Mouse (Mus musculus): Measurements from ENCODE around the gene Yeats4.

Gene Yeats4

GRCm38 (mm10) chr10:117224102-117224990 lies at the start of gene Yeats4:
Yeats4 (minus strand) TSS chr10:117224507.
- in situ Hi-C loops (cut with MboI) = loop anchor here (25.0 kb wide), 1 partner anchor 287 kb away; no protein-coding TSS in a partner anchor

GRCm38 (mm10) chr10:117272023-117272422 lies 47.7 kb upstream of the Yeats4 start:
- in situ Hi-C loops (cut with MboI) = loop anchor here (10.0 kb wide), 1 partner anchor 63 kb away; no protein-coding TSS in a partner anchor

- in situ Hi-C loops (cut with MboI) = loop anchor here (10.0 kb wide), 1 partner anchor 175 kb away; no protein-coding TSS in a partner anchor
These were observed 35.6 kb upstream of the Yeats4 start for GRCm38 (mm10) chr10:117259870-117260269.

- in situ Hi-C loops (cut with MboI) = no loop called here
These were observed 14.3 kb upstream of the Yeats4 start, which contains the start of gene 9530003J23Rik for GRCm38 (mm10) chr10:117238603-117239002. 9530003J23Rik (minus strand) TSS chr10:117238703.

- in situ Hi-C loops (cut with MboI) = no loop called here
These were observed 11.6 kb upstream of the Yeats4 start for GRCm38 (mm10) chr10:117235866-117236265.

GRCm38 (mm10) chr10:117234825-117235224 lies 10.5 kb upstream of the Yeats4 start:
- in situ Hi-C loops (cut with MboI) = no loop called here

GRCm38 (mm10) chr10:117229826-117230225 lies 5.5 kb upstream of the Yeats4 start:
- in situ Hi-C loops (cut with MboI) = no loop called here

GRCm38 (mm10) chr10:117226002-117226401 lies 1.7 kb upstream of the Yeats4 start:
- in situ Hi-C loops (cut with MboI) = no loop called here

- in situ Hi-C loops (cut with MboI) = no loop called here
These were observed 787 bp upstream of the Yeats4 start for GRCm38 (mm10) chr10:117225094-117225493.

GRCm38 (mm10) chr10:117223758-117224101 lies 577 bp downstream of the Yeats4 start:
- in situ Hi-C loops (cut with MboI) = loop anchor here (25.0 kb wide), 1 partner anchor 286 kb away; no protein-coding TSS in a partner anchor

- in situ Hi-C loops (cut with MboI) = loop anchor here (25.0 kb wide), 1 partner anchor 286 kb away; no protein-coding TSS in a partner anchor
These were observed 1.5 kb downstream of the Yeats4 start for GRCm38 (mm10) chr10:117222821-117223220.

- in situ Hi-C loops (cut with MboI) = loop anchor here (10.0 to 25.0 kb wide), 2 partner anchors 154 to 281 kb away; partner anchors contain the start of gene Cct2
These were observed 6.0 kb downstream of the Yeats4 start for GRCm38 (mm10) chr10:117218351-117218750.

- in situ Hi-C loops (cut with MboI) = loop anchor here (10.0 to 25.0 kb wide), 2 partner anchors 153 to 280 kb away; partner anchors contain the start of gene Cct2
These were observed 7.0 kb downstream of the Yeats4 start for GRCm38 (mm10) chr10:117217246-117217840.

GRCm38 (mm10) chr10:117216793-117217192 lies 7.5 kb downstream of the Yeats4 start:
- in situ Hi-C loops (cut with MboI) = loop anchor here (10.0 to 25.0 kb wide), 2 partner anchors 152 to 279 kb away; partner anchors contain the start of gene Cct2

GRCm38 (mm10) chr10:117216132-117216495 lies 8.2 kb downstream of the Yeats4 start:
- in situ Hi-C loops (cut with MboI) = loop anchor here (10.0 to 25.0 kb wide), 2 partner anchors 151 to 279 kb away; partner anchors contain the start of gene Cct2

GRCm38 (mm10) chr10:117215409-117216131 lies 8.7 kb downstream of the Yeats4 start:
- in situ Hi-C loops (cut with MboI) = loop anchor here (10.0 to 25.0 kb wide), 2 partner anchors 151 to 278 kb away; partner anchors contain the start of gene Cct2

GRCm38 (mm10) chr10:117211023-117211422 lies 13.3 kb downstream of the Yeats4 start:
- in situ Hi-C loops (cut with MboI) = loop anchor here (10.0 to 25.0 kb wide), 2 partner anchors 146 to 274 kb away; partner anchors contain the start of gene Cct2

GRCm38 (mm10) chr10:117209469-117209938 lies 14.8 kb downstream of the Yeats4 start:
- in situ Hi-C loops (cut with MboI) = loop anchor here (25.0 kb wide), 1 partner anchor 272 kb away; no protein-coding TSS in a partner anchor

GRCm38 (mm10) chr10:117208787-117209186 lies 15.5 kb downstream of the Yeats4 start:
- in situ Hi-C loops (cut with MboI) = loop anchor here (25.0 kb wide), 1 partner anchor 271 kb away; no protein-coding TSS in a partner anchor

- in situ Hi-C loops (cut with MboI) = loop anchor here (25.0 kb wide), 1 partner anchor 271 kb away; no protein-coding TSS in a partner anchor
These were observed 16.1 kb downstream of the Yeats4 start for GRCm38 (mm10) chr10:117208221-117208620.

- in situ Hi-C loops (cut with MboI) = loop anchor here (25.0 kb wide), 1 partner anchor 269 kb away; no protein-coding TSS in a partner anchor
These were observed 18.2 kb downstream of the Yeats4 start for GRCm38 (mm10) chr10:117206070-117206469.
